Mouse (Mus musculus): Measurements from ENCODE around the gene Nmur1. TPM values are rescaled to one million over a fixed set of nuclear protein-coding genes. Genes with fewer than 3 reads are reported as not detected.
A peak's percentile ranks its signal among the peaks of the same experiment; 100 is the strongest.
"Not testable (repeated sequence)": the region's sequence is repeated elsewhere in the genome, so short reads cannot be mapped to it uniquely, and the experiment has no call there.

Gene Nmur1
- polyA plus RNA-seq, 1 experiment from 2014 or later, result 0.23 TPM

DNA sequence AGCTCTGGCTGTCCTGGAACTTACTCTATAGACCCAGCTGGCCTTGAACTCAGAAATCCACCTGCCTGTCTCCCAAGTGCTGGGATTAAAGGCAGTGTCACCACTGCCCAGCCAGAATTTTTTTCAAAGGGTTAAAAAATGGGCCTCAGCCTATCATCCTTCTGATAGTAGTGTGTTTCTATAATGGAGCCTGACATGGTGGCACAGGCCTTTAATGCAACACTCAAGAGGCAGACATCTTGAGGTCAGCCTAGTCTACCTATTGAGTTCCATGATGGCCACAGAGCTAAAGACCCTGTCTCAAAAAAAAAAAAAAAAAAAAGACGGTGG is 78.3 kb downstream of the Nmur1 start:
- H3K36me3 ChIP-seq, result peaks cover 52% of the 10 kb centered on the region
- ATAC-seq (ENCODE audit: low FRiP score), result no peak
- no peaks in the 10 kb centered on the region for H3K9me3 ChIP-seq (replicated peaks)
- H3K4me1 ChIP-seq, result no peaks in the 10 kb centered on the region
- H3K27ac ChIP-seq, result no peak overlapping the region
- H3K4me3 ChIP-seq, result no peak overlapping the region
- H3K27me3 ChIP-seq, result no peaks in the 10 kb centered on the region
- H3K9ac ChIP-seq, result no peak overlapping the region
- 67% methylated on average over 1 of the region's 1 CpGs for WGBS
- H3K4me2 ChIP-seq (replicated peaks), result no peak overlapping the region

DNA sequence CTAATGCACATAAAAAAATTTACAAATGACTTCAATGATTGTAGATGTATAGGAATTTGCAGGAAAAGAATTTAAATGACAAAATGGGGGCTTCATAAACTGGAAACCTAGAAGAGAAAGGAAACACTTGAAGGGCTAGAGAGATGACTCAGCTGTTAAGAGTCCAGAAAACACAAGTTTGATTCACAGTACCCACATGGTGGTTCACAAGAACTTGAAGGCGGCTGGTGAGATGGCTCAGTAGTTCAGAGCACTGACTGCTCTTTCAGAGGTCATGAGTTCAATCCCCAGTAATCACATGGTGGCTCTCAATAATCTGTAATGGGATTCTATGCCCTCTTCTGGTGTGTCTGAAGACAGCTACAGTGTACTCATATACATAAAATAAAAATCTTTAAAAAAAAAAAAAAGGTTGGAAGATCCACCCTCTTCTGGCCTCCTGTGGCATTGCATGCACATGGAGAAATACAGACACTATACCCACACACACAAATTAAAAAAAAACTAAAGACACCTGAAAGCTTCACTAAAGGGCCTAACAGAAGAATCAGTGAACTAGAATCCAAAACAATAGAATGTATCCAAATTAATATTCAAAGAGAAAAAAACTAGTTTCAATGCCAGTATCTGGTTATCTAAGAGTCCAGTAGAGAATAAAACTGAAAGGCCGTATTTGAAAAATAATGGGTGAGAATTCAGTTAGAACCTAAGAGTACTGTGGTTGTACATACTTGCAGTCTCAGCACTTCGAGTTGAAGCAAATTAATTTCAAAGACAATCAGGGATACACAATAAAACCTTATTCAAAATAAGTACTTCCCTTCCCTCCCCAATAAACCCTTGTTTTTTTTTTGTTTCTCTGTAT is 78.9 kb downstream of the Nmur1 start:
- WGBS, result 89% methylated on average over 3 of the region's 3 CpGs
- no peaks in the 10 kb centered on the region for H3K27me3 ChIP-seq
- H3K4me3 ChIP-seq, result no peak overlapping the region
- H3K27ac ChIP-seq, result no peak overlapping the region
- no peak for ATAC-seq (ENCODE audit: low FRiP score)
- no peaks in the 10 kb centered on the region for H3K4me1 ChIP-seq
- H3K36me3 ChIP-seq, result peaks cover 47% of the 10 kb centered on the region
- H3K9me3 ChIP-seq (replicated peaks), result no peaks in the 10 kb centered on the region
- no peak overlapping the region for H3K4me2 ChIP-seq (replicated peaks)
- no peak overlapping the region for H3K9ac ChIP-seq

DNA sequence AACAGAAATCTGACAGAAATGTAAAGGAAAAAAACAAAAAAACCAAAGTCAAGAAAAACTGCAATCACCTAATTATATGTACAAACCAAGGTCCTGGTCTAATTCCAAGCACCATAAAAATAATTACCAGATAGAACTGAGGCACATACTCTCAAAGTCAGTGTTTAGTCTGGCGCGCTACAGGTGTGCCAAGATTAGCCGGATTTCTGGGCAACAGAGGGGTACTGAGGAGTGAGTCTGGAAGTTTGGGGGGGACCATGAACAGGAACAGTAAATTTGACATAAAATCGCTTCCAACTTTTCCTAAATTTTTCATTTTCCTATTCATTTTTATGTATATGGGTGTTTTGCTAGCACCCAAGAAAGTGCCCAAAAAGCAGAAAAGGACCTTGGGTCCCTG is 80.1 kb downstream of the Nmur1 start:
- no peaks in the 10 kb centered on the region for H3K4me1 ChIP-seq
- H3K9me3 ChIP-seq (replicated peaks), result no peaks in the 10 kb centered on the region
- H3K27me3 ChIP-seq, result no peaks in the 10 kb centered on the region
- ATAC-seq (ENCODE audit: low FRiP score), result no peak
- no peak overlapping the region for H3K4me3 ChIP-seq
- 96% methylated on average over 4 of the region's 4 CpGs for WGBS
- no peak overlapping the region for H3K27ac ChIP-seq
- H3K4me2 ChIP-seq (replicated peaks), result no peak overlapping the region
- no peak overlapping the region for H3K9ac ChIP-seq
- peaks cover 36% of the 10 kb centered on the region for H3K36me3 ChIP-seq

DNA sequence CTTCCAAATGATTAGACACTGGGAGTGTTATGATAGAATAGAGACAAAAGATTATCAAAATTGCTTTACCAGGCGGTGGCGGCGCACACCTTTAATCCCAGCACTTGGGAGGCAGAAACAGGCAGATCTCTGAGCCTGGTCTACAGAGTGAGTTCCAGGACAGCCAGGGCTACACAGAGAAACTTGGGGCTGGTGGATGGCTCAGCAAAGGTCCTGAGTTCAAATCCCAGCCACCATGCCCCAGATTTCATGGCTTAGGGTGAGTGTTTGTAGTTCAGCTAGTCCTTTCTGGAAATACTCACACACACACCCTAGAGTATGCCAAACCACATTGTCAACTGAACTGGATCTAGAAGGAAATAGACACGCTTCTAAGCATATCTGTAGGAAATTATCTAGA is 81.0 kb downstream of the Nmur1 start:
- Histone ChIP-seq H3K4me2 (replicated peaks) (no peak overlapping the region), H3K4me1 (no peaks in the 10 kb centered on the region), H3K9ac (no peak overlapping the region), H3K9me3 (replicated peaks) (no peaks in the 10 kb centered on the region), H3K36me3 (peaks cover 27% of the 10 kb centered on the region), H3K27me3 (no peaks in the 10 kb centered on the region), H3K27ac (no peak overlapping the region), H3K4me3 (no peak overlapping the region)
- no peak for ATAC-seq (ENCODE audit: low FRiP score)
- WGBS, result 93% methylated on average over 4 of the region's 4 CpGs

DNA sequence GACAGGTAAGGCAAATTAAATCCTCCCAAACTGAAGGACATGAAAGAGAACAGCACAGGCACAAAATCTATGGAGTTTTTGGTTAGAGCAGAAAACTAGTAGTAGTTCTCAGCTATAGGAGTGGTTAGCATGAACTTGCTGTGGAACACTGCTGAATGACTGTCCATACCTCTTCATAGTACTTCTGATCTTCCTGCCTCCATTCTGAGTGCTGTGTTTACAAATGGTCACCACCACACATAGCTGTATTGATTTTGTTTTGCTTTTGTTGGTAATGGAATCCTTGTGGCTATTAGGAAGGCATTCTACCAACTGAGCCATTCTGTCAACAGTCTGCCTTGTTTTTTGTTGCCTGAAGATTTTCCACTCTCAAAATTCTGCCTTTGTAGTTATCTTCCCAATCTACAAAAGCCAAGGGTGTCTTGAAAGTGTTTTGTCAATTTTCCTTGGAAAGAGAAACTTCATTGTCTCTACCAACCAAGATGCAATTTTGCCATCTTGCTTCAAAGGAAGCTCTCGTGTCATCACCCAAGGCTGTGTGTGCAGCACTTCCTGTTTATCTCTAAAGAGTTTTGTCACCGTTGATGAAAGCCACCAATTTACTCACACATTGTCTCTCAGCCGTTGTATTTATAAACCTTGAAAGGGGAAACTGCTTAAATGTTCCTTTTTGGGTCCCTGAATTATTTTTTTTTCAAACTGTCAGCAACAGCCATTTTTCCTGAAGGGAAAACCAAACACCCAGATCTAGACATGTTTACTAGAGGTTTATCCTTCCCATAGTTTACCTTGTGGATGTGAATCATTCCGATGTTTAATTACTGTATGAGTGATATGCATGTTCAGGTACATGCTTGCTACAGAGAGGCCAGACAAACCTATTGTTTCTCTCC is 81.8 kb downstream of the Nmur1 start:
- no peak overlapping the region for H3K4me3 ChIP-seq
- no peak overlapping the region for H3K27ac ChIP-seq
- H3K9me3 ChIP-seq (replicated peaks), result no peaks in the 10 kb centered on the region
- peaks cover 18% of the 10 kb centered on the region for H3K36me3 ChIP-seq
- H3K9ac ChIP-seq, result no peak overlapping the region
- no peak for ATAC-seq (ENCODE audit: low FRiP score)
- WGBS, result 80% methylated on average over 4 of the region's 4 CpGs
- no peaks in the 10 kb centered on the region for H3K4me1 ChIP-seq
- H3K4me2 ChIP-seq (replicated peaks), result no peak overlapping the region
- H3K27me3 ChIP-seq, result no peaks in the 10 kb centered on the region

DNA sequence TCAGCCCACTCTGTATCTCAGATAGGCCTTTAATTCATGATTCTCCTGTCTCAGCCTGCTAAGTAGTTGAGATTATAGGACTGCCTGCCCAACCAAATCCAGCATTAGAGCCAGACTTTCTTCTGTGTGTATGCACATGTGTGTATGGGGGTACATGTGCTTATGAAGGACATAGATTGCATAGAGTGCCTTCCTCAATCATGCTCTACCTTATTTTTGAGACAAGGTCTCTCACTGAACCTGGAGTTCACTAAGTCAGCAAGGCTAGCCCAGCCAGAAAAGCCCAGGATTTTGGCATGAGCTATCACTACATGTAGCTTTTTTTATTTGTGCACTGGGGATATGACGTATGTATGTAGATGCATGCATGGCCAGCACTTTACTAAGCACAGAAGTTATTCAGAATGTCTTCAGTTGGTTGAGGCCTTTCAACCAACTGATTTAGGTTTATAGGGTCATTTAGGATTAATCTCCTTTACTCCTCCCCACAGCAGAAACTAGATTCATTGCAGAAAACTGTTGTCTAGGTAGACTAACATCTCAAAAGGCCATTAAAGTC is 82.9 kb downstream of the Nmur1 start:
- H3K9me3 ChIP-seq (replicated peaks), result no peaks in the 10 kb centered on the region
- H3K27me3 ChIP-seq, result no peaks in the 10 kb centered on the region
- H3K27ac ChIP-seq, result no peak overlapping the region
- 92% methylated on average over 1 of the region's 1 CpGs for WGBS
- no peak overlapping the region for H3K4me2 ChIP-seq (replicated peaks)
- no peak overlapping the region for H3K9ac ChIP-seq
- no peaks in the 10 kb centered on the region for H3K4me1 ChIP-seq
- ATAC-seq (ENCODE audit: low FRiP score), result no peak
- H3K4me3 ChIP-seq, result no peak overlapping the region
- peaks cover 8% of the 10 kb centered on the region; the same call in 1 of the 2 replicates for H3K36me3 ChIP-seq

DNA sequence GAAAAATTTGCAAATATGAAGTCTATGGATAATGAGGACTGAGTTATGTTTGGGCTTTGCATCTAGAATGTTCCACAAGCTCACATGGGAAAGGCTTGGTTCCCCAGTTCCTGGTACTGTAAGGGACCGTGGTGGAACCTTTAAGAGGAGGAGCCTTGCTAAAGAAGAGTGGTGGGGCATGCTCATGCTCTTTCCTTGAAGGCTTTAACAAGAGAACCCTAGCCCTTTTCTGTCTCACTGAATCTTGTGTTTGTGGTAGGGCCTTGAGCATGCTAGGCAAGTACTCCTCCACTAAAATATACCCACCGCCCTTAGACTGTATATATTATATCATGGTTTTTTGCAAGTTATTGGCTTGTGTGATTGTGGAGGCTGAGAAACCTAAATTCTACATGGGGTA is 83.7 kb downstream of the Nmur1 start:
- WGBS, result 95% methylated on average over 2 of the region's 2 CpGs
- H3K36me3 ChIP-seq, result peaks cover 8% of the 10 kb centered on the region; the same call in 1 of the 2 replicates

DNA sequence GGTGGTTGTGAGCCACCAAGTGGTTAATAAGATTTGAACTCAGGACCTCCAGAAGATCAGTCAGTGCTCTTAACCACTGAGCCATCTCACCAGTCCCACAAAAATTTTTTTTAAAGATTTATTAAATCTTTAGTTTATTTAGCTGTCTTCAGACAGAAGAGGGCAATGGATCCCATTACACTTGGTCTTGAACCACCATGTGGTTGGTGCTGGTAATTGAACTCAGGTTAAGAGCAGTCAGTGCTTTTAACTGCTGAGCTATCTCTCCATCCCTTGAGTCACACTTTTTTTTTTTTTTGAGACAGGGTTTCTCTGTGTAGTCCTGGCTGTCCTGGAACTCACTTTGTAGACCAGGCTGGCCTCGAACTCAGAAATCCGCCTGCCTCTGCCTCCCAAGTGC is 84.9 kb downstream of the Nmur1 start:
- H3K4me3 ChIP-seq; H3K4me2 ChIP-seq (replicated peaks): not testable (repeated sequence)

More for the DNA sequence above, 83.7 kb downstream of the Nmur1 start:
- H3K4me1 ChIP-seq, result no peaks in the 10 kb centered on the region
- H3K9ac ChIP-seq, result no peak overlapping the region
- no peak overlapping the region for H3K27ac ChIP-seq
- no peak for ATAC-seq (ENCODE audit: low FRiP score)
- no peak overlapping the region for H3K4me2 ChIP-seq (replicated peaks)
- H3K4me3 ChIP-seq, result no peak overlapping the region
- H3K9me3 ChIP-seq (replicated peaks), result no peaks in the 10 kb centered on the region
- H3K27me3 ChIP-seq, result no peaks in the 10 kb centered on the region

DNA sequence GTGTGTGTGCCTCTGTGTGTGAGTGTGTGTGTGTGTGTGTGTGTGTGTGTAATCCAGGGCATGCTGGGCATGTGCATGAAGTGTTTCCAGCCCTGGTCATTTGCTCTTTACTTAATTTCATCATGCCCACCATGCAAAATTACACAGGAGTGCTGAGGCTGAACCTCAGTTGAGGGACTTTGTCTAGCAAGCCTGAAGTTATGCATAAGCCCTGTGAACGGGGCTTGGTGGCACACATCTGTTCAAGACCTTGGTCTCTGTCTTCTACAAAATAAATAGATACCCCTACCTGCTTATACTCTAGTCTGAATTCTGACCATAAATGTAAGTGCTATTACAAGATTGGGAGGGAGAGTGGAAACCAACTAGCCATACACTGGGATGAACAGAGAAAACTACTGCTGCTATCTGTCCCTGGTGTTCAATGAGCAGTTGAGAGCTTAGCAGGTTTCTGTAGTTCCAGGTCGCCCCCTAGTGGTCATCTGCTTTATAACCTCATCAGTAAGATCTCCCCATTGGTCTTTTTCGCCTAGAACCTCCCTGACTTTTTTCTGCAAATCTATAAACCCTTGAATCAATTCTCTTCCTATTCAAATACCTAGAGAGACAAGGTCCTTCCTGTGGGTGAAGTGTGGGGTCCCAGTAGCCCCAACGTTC is 86.7 kb downstream of the Nmur1 start:
- no peak overlapping the region for H3K4me3 ChIP-seq
- no peaks in the 10 kb centered on the region for H3K9me3 ChIP-seq (replicated peaks)
- H3K27me3 ChIP-seq, result no peaks in the 10 kb centered on the region
- H3K9ac ChIP-seq, result no peak overlapping the region
- no peak overlapping the region for H3K27ac ChIP-seq
- 27% methylated on average over 4 of the region's 4 CpGs for WGBS
- ATAC-seq (ENCODE audit: low FRiP score), result peak; percentile 50; the same call in 1 of the 2 replicates
- no peaks in the 10 kb centered on the region for H3K36me3 ChIP-seq
- no peaks in the 10 kb centered on the region for H3K4me1 ChIP-seq
- no peak overlapping the region for H3K4me2 ChIP-seq (replicated peaks)

More for the DNA sequence above, 84.9 kb downstream of the Nmur1 start:
- not testable (repeated sequence) for H3K27ac ChIP-seq; H3K9me3 ChIP-seq (replicated peaks); ATAC-seq (ENCODE audit: low FRiP score); H3K4me1 ChIP-seq; H3K36me3 ChIP-seq; H3K27me3 ChIP-seq; H3K9ac ChIP-seq
- 90% methylated on average over 2 of the region's 2 CpGs for WGBS

DNA sequence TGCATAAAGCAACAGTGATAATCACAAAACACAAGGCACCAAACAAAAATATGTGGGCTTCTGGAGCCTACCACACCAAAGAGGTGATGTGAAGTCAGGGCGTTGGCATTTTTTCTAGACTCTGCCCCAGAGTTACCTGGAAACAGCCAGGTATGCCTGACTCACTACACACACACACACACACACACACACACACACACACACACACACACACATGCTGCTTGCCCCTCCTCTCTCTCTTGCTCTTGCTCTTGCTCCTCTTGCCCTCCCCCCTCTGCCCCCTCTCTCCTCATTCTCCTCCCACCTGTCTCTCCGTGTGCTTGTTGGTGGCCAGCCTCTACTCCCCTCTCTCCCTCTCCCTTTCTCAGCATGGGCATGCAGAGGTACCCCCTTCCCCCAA is 89.7 kb downstream of the Nmur1 start:
- Histone ChIP-seq H3K9me3 (replicated peaks) (no peaks in the 10 kb centered on the region), H3K9ac (no peak overlapping the region), H3K4me1 (no peaks in the 10 kb centered on the region), H3K27ac (no peak overlapping the region), H3K27me3 (no peaks in the 10 kb centered on the region), H3K4me2 (replicated peaks) (no peak overlapping the region), H3K4me3 (no peak overlapping the region), H3K36me3 (no peaks in the 10 kb centered on the region)
- whole genome bisulfite sequencing, result 36% methylated on average over 2 of the region's 2 CpGs
- ATAC-seq (ENCODE audit: low FRiP score), result no peak
